Mouse (Mus musculus) stomach, embryonic 16.5 days (tissue): ENCODE measurements around the gene Cryba1. TPM values are rescaled to one million over a fixed set of nuclear protein-coding genes. Genes with fewer than 3 reads are reported as not detected.

Source experiments
- ATAC-seq: fragments of 200-750 bp; cut with Nextera tagmentation; 2 replicates; pipeline ENCODE4 v1.8.0; 2017; ENCODE audit warnings: moderate number of reproducible peaks, moderate TSS enrichment; ENCODE audit not compliant: insufficient read depth, low FRiP score
- H3K27ac ChIP-seq: fragments of 300-500 bp; sonication (generic); 2 replicates; pipeline ENCODE4 v1.5.1; 2014; ENCODE audit warnings: low read length
- H3K27me3 ChIP-seq: fragments of 300-500 bp; sonication (generic); 2 replicates; pipeline ENCODE4 v1.6.1; 2014; ENCODE audit warnings: low read length, control low read depth, mixed read lengths; ENCODE audit not compliant: control insufficient read depth, insufficient read depth
- H3K36me3 ChIP-seq: fragments of 300-500 bp; sonication (generic); 2 replicates; pipeline ENCODE4 v1.6.1; 2014; ENCODE audit warnings: low read length; ENCODE audit not compliant: control insufficient read depth, insufficient read depth
- H3K4me1 ChIP-seq: fragments of 300-500 bp; sonication (generic); 2 replicates; pipeline ENCODE4 v1.6.1; 2014; ENCODE audit warnings: low read length, control low read depth, mixed read lengths; ENCODE audit not compliant: control insufficient read depth, insufficient read depth
- H3K4me2 ChIP-seq: fragments of 300-500 bp; sonication (generic); 2 replicates; pipeline ENCODE4 v1.6.1; 2014; ENCODE audit warnings: low read depth, low read length, mixed read lengths
- H3K4me3 ChIP-seq: fragments of 300-500 bp; sonication (generic); replicated peaks from 2 replicates; pipeline ENCODE4 v1.5.1; 2014; ENCODE audit warnings: mild to moderate bottlenecking, low read length
- H3K9ac ChIP-seq: fragments of 300-500 bp; sonication (generic); 2 replicates; pipeline ENCODE4 v1.6.1; 2014; ENCODE audit warnings: low read length
- H3K9me3 ChIP-seq: fragments of 300-500 bp; sonication (generic); replicated peaks from 2 replicates; pipeline ENCODE4 v1.6.1; 2016; ENCODE audit warnings: low read length, control low read depth; ENCODE audit not compliant: control insufficient read depth
- WGBS: fragments of 180-500 bp; shearing (Covaris S2); extraction: QIAGEN DNeasy Blood & Tissue Kit; methylation state at CpG from one replicate; pipeline ENCODE4 v1.1.7; 2014; 5-methylcytosine and 5-hydroxymethylcytosine counted together
- polyA plus RNA-seq: library from polyadenylated mRNA; unstranded; fragments of >200 nt; fragmentation: Nextera tagmentation; extraction: Ambion mirVana; gene quantifications from 2 replicates; pipeline ENCODE4 v1.2.1, GENCODE M21; 2015

Cryba1 gene
- polyA plus RNA-seq, 1 experiment from 2014 or later, result not detected

DNA sequence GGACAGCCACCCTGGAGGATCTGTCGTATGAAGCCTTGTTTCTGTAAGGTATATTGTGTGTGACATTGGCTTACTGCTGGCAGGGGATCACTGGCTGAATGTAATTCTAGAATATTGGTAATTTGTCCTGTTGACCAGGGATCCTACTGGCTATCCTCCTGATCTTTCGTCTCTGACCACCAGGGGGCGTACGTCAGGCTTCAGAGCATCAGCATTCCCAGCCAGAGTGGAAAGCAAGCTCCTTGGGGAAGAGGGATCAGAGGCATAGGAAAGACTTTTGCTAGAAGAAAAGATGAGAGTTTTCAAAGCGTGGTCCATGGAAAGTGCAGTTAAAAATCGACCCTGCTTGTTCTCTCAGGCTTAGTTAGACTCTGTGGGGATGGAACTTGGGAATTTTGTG is 12.2 kb upstream of the Cryba1 start:
- Histone ChIP-seq H3K9me3 (no peaks in the 10 kb centered on the region), H3K27me3 (no peaks in the 10 kb centered on the region), H3K4me3 (no peak overlapping the region), H3K36me3 (no peaks in the 10 kb centered on the region), H3K4me2 (no peak overlapping the region), H3K4me1 (no peaks in the 10 kb centered on the region), H3K9ac (no peak overlapping the region), H3K27ac (no peak overlapping the region)
- ATAC-seq, result no peak
- WGBS, result under 1% methylated on average over 6 of the region's 6 CpGs

GRCm38 (mm10) chr11:77728587-77728986 is 3.5 kb upstream of the Cryba1 start:
- ATAC-seq, result no peak
- H3K36me3 ChIP-seq, result no peaks in the 10 kb centered on the region
- H3K27me3 ChIP-seq, result no peaks in the 10 kb centered on the region
- no peaks in the 10 kb centered on the region for H3K9me3 ChIP-seq
- 59% methylated on average over 2 of the region's 2 CpGs for WGBS
- H3K4me1 ChIP-seq, result no peaks in the 10 kb centered on the region
- H3K4me3 ChIP-seq, result no peak overlapping the region
- H3K27ac ChIP-seq, result no peak overlapping the region
- H3K4me2 ChIP-seq, result no peak overlapping the region
- no peak overlapping the region for H3K9ac ChIP-seq

- no peak overlapping the region for H3K27ac ChIP-seq
- H3K36me3 ChIP-seq, result no peaks in the 10 kb centered on the region
- no peak overlapping the region for H3K4me2 ChIP-seq
- no peak overlapping the region for H3K9ac ChIP-seq
- no peaks in the 10 kb centered on the region for H3K27me3 ChIP-seq
- H3K4me3 ChIP-seq, result no peak overlapping the region
- WGBS, result 77% methylated on average over 7 of the region's 7 CpGs
- no peaks in the 10 kb centered on the region for H3K4me1 ChIP-seq
- no peak for ATAC-seq
- no peaks in the 10 kb centered on the region for H3K9me3 ChIP-seq
These were observed 317 bp downstream of the Cryba1 start for GRCm38 (mm10) chr11:77724766-77725165.

- Histone ChIP-seq H3K4me1 (no peaks in the 10 kb centered on the region), H3K9me3 (no peaks in the 10 kb centered on the region), H3K36me3 (no peaks in the 10 kb centered on the region), H3K27ac (no peak overlapping the region), H3K9ac (no peak overlapping the region), H3K4me2 (no peak overlapping the region), H3K27me3 (no peaks in the 10 kb centered on the region), H3K4me3 (no peak overlapping the region)
- 85% methylated on average over 4 of the region's 4 CpGs for WGBS
- no peak for ATAC-seq
These were observed 3.7 kb downstream of the Cryba1 start for GRCm38 (mm10) chr11:77721389-77721788.

GRCm38 (mm10) chr11:77719055-77719454 is 6.0 kb downstream of the Cryba1 start:
- Histone ChIP-seq H3K27ac (no peak overlapping the region), H3K27me3 (no peaks in the 10 kb centered on the region), H3K36me3 (no peaks in the 10 kb centered on the region), H3K4me3 (no peak overlapping the region), H3K4me2 (no peak overlapping the region), H3K9me3 (no peaks in the 10 kb centered on the region), H3K4me1 (no peaks in the 10 kb centered on the region), H3K9ac (no peak overlapping the region)
- WGBS, result 94% methylated on average over 2 of the region's 2 CpGs
- ATAC-seq, result no peak

GRCm38 (mm10) chr11:77713736-77714135 is 11.3 kb downstream of the Cryba1 start:
- no peak for ATAC-seq
- Histone ChIP-seq H3K4me3 (no peak overlapping the region), H3K27me3 (no peaks in the 10 kb centered on the region), H3K4me2 (no peak overlapping the region), H3K9ac (no peak overlapping the region), H3K36me3 (no peaks in the 10 kb centered on the region), H3K27ac (no peak overlapping the region), H3K4me1 (no peaks in the 10 kb centered on the region), H3K9me3 (no peaks in the 10 kb centered on the region)
- WGBS, result 92% methylated on average over 3 of the region's 3 CpGs

DNA sequence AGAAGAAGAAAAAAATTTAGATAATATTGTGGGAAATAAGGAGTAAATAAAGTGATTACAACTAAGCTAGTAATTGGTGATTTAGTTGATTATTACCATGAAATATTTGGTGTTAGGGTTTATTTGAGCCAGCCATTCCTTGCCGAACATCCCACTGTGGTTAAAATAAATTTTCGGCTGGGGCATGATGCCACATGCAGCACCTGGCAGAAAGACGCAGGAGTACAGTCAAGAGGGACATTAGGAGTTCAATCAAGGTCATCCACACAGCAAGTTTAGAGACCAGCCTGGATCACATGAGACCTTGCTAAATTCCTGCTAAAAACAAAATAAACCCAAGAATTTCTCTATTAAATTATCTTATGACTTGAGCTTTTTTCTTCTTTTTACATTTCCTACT is 16.0 kb downstream of the Cryba1 start:
- H3K36me3 ChIP-seq, result no peaks in the 10 kb centered on the region

DNA sequence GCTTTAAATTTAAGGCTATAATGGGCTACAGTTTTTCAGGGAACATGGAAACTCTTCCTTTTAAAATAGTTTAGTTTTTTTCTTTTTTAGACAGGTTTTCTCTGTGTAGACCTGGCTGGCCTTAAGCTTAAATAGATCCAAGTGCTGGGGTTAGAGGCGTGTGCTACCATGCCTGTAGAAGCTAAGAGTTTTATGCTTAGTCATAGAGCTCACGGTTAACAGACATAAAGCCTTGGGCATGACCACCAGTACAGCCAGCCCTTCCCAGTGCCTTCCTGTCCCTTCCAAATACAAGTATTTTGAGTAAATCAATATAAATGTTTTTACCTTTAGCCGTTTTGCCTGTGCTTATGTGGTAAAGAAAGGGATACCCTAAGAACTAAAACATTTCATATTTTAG is 19.2 kb downstream of the Cryba1 start:
- no peak for ATAC-seq
- no peaks in the 10 kb centered on the region for H3K9me3 ChIP-seq
- H3K4me1 ChIP-seq, result no peaks in the 10 kb centered on the region
- H3K4me2 ChIP-seq, result no peak overlapping the region
- H3K27ac ChIP-seq, result no peak overlapping the region
- no peak overlapping the region for H3K4me3 ChIP-seq
- WGBS, result 87% methylated on average over 3 of the region's 3 CpGs
- no peaks in the 10 kb centered on the region for H3K27me3 ChIP-seq
- H3K9ac ChIP-seq, result no peak overlapping the region
- H3K36me3 ChIP-seq, result no peaks in the 10 kb centered on the region

More for the DNA sequence above, 16.0 kb downstream of the Cryba1 start:
- Histone ChIP-seq H3K9me3 (no peaks in the 10 kb centered on the region), H3K4me2 (no peak overlapping the region), H3K9ac (no peak overlapping the region), H3K27me3 (no peaks in the 10 kb centered on the region), H3K27ac (no peak overlapping the region), H3K4me3 (no peak overlapping the region), H3K4me1 (no peaks in the 10 kb centered on the region)
- ATAC-seq, result no peak
- WGBS, result 58% methylated on average over 3 of the region's 3 CpGs

- WGBS, result 73% methylated on average over 2 of the region's 2 CpGs
- H3K9ac ChIP-seq, result no peak overlapping the region
- no peak overlapping the region for H3K27ac ChIP-seq
- no peaks in the 10 kb centered on the region for H3K27me3 ChIP-seq
- no peaks in the 10 kb centered on the region for H3K9me3 ChIP-seq
- H3K36me3 ChIP-seq, result peaks cover 29% of the 10 kb centered on the region
- H3K4me1 ChIP-seq, result no peaks in the 10 kb centered on the region
- H3K4me2 ChIP-seq, result no peak overlapping the region
- no peak for ATAC-seq
- no peak overlapping the region for H3K4me3 ChIP-seq
These were observed 27.9 kb downstream of the Cryba1 start for GRCm38 (mm10) chr11:77697232-77697631.

- H3K27me3 ChIP-seq, result no peaks in the 10 kb centered on the region
- no peak overlapping the region for H3K9ac ChIP-seq
- no peak overlapping the region for H3K4me2 ChIP-seq
- no peak overlapping the region for H3K4me3 ChIP-seq
- no peak for ATAC-seq
- H3K4me1 ChIP-seq, result peaks cover 7% of the 10 kb centered on the region
- WGBS, result 82% methylated on average over 3 of the region's 3 CpGs
- H3K9me3 ChIP-seq, result no peaks in the 10 kb centered on the region
- peaks cover 35% of the 10 kb centered on the region for H3K36me3 ChIP-seq
- H3K27ac ChIP-seq, result no peak overlapping the region
These were observed 32.1 kb downstream of the Cryba1 start for GRCm38 (mm10) chr11:77693026-77693425.
